Mouse (Mus musculus): ENCODE results near the gene Rnf25.

Gene Rnf25

GRCm38 (mm10) chr1:74601267-74601962 is at the start of gene Rnf25, which contains the start of gene Stk36:
Gene Rnf25 (minus strand): TSS chr1:74601397.
Gene Stk36 (plus strand): TSS chr1:74601445.
- no peaks in the 10 kb centered on the region for H3K27me3 ChIP-seq (ENCODE audit: control insufficient read depth, insufficient read depth, low read length, poor library complexity, severe bottlenecking)
- H3K36me3 ChIP-seq (ENCODE audit: control insufficient read depth, insufficient read depth, low read length, poor library complexity, severe bottlenecking): peaks cover 5% of the 10 kb centered on the region; the same call in 1 of the 2 replicates
- peak; percentile 85 for DNase-seq (ENCODE audit: low read depth, low spot score)

GRCm38 (mm10) chr1:74643926-74644325 is 42.7 kb upstream of the Rnf25 start:
- DNase-seq (ENCODE audit: low read depth, low spot score): peak; percentile 50
- no peaks in the 10 kb centered on the region for H3K36me3 ChIP-seq (ENCODE audit: control insufficient read depth, insufficient read depth, low read length, poor library complexity, severe bottlenecking)
- H3K27me3 ChIP-seq (ENCODE audit: control insufficient read depth, insufficient read depth, low read length, poor library complexity, severe bottlenecking): no peaks in the 10 kb centered on the region; the same call in 1 of the 2 replicates

DNA sequence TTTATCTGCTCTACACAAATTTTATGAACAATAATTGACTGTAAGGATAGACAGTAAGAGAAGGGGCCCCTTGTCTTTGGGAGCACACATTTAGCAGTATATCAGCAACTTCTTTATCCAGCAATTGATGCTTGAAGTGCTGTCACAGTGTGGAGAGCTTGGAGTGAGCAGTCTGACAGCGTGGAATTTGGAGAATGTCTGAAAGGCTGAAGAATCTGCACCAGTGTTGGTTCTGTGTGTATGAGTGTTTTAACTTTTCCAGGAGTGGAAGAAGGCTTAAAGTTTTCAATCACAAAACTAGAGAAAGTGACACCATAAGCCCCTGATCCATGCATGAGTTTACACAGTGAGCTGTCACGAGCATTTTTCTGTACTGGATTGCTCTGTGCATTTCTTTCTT is 42.3 kb upstream of the Rnf25 start:
- Histone ChIP-seq H3K36me3 (ENCODE audit: control insufficient read depth, insufficient read depth, low read length, poor library complexity, severe bottlenecking) (no peaks in the 10 kb centered on the region), H3K27me3 (ENCODE audit: control insufficient read depth, insufficient read depth, low read length, poor library complexity, severe bottlenecking) (no peaks in the 10 kb centered on the region; the same call in 1 of the 2 replicates)
- no peak for DNase-seq (ENCODE audit: low read depth, low spot score)

- no peaks in the 10 kb centered on the region for H3K36me3 ChIP-seq (ENCODE audit: control insufficient read depth, insufficient read depth, low read length, poor library complexity, severe bottlenecking)
- no peak for DNase-seq (ENCODE audit: low read depth, low spot score)
These were observed 31.5 kb upstream of the Rnf25 start for GRCm38 (mm10) chr1:74632734-74633133.

DNA sequence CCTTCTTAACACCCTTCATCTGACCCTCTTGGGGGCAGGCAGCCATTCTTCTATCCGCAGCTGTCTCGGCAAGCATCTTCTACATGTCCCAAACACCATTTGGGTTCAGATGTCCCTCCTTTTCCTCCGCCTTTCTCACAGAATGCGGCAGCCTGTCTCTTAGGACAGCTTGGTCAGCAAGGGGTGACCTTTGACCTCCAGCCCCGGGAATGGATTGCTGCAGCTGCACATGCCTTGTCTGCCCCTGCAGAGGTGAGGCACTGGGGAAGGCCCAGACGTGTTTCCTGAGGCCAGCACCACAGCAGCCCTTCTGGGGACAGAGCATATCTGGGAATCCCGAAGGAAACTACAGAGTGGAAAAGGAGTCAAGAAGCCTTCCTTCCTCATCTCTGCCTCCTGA is 26.8 kb upstream of the Rnf25 start:
- H3K27me3 ChIP-seq (ENCODE audit: control insufficient read depth, insufficient read depth, low read length, poor library complexity, severe bottlenecking): no peaks in the 10 kb centered on the region
- DNase-seq (ENCODE audit: low read depth, low spot score): no peak

More at GRCm38 (mm10) chr1:74632734-74633133, 31.5 kb upstream of the Rnf25 start:
- H3K27me3 ChIP-seq (ENCODE audit: control insufficient read depth, insufficient read depth, low read length, poor library complexity, severe bottlenecking): no peaks in the 10 kb centered on the region

GRCm38 (mm10) chr1:74626076-74626475 is 24.9 kb upstream of the Rnf25 start:
- Histone ChIP-seq H3K36me3 (ENCODE audit: control insufficient read depth, insufficient read depth, low read length, poor library complexity, severe bottlenecking) (no peaks in the 10 kb centered on the region), H3K27me3 (ENCODE audit: control insufficient read depth, insufficient read depth, low read length, poor library complexity, severe bottlenecking) (no peaks in the 10 kb centered on the region)
- no peak for DNase-seq (ENCODE audit: low read depth, low spot score)

More for the DNA sequence above, 26.8 kb upstream of the Rnf25 start:
- no peaks in the 10 kb centered on the region for H3K36me3 ChIP-seq (ENCODE audit: control insufficient read depth, insufficient read depth, low read length, poor library complexity, severe bottlenecking)

GRCm38 (mm10) chr1:74624183-74624582 is 23.0 kb upstream of the Rnf25 start:
- DNase-seq (ENCODE audit: low read depth, low spot score): no peak

GRCm38 (mm10) chr1:74600501-74601266 is 513 bp downstream of the Rnf25 start:
- no peak for DNase-seq (ENCODE audit: low read depth, low spot score)
- H3K27me3 ChIP-seq (ENCODE audit: control insufficient read depth, insufficient read depth, low read length, poor library complexity, severe bottlenecking): no peaks in the 10 kb centered on the region
- H3K36me3 ChIP-seq (ENCODE audit: control insufficient read depth, insufficient read depth, low read length, poor library complexity, severe bottlenecking): peaks cover 7% of the 10 kb centered on the region; the same call in 1 of the 2 replicates

More at GRCm38 (mm10) chr1:74624183-74624582, 23.0 kb upstream of the Rnf25 start:
- H3K36me3 ChIP-seq (ENCODE audit: control insufficient read depth, insufficient read depth, low read length, poor library complexity, severe bottlenecking): no peaks in the 10 kb centered on the region
- H3K27me3 ChIP-seq (ENCODE audit: control insufficient read depth, insufficient read depth, low read length, poor library complexity, severe bottlenecking): no peaks in the 10 kb centered on the region

DNA sequence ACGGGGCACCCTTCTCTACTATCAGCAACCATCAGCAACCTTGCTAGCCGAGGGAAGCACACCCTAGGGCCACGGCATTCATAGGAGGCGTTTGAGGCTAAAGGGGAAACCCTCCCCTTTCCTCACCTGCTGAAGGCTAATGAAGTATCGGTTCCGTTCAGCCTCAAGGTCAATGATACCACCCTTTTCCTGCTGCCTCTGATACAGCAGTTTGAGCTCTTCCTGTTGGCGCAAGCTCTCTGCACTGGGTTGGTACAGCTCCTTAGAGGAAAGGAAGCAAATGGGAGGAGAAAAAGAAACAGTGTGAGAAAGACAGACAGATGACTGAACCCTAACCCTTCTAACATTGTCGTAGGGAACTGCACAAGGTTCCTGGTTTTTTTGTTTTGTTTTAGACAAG is 6.8 kb downstream of the Rnf25 start:
- H3K27me3 ChIP-seq (ENCODE audit: control insufficient read depth, insufficient read depth, low read length, poor library complexity, severe bottlenecking): no peaks in the 10 kb centered on the region

GRCm38 (mm10) chr1:74587773-74588445 is 13.3 kb downstream of the Rnf25 start, which contains the start of the genes Zfp142 and Bcs1l:
Gene Zfp142 (minus strand): TSS chr1:74588246.
Gene Bcs1l (plus strand): TSS chr1:74588289.
- Histone ChIP-seq H3K36me3 (ENCODE audit: control insufficient read depth, insufficient read depth, low read length, poor library complexity, severe bottlenecking) (no peaks in the 10 kb centered on the region; the same call in 1 of the 2 replicates), H3K27me3 (ENCODE audit: control insufficient read depth, insufficient read depth, low read length, poor library complexity, severe bottlenecking) (no peaks in the 10 kb centered on the region)
- peak; percentile 97 for DNase-seq (ENCODE audit: low read depth, low spot score)

More for the DNA sequence above, 6.8 kb downstream of the Rnf25 start:
- DNase-seq (ENCODE audit: low read depth, low spot score): no peak
- H3K36me3 ChIP-seq (ENCODE audit: control insufficient read depth, insufficient read depth, low read length, poor library complexity, severe bottlenecking): peaks cover 15% of the 10 kb centered on the region

DNA sequence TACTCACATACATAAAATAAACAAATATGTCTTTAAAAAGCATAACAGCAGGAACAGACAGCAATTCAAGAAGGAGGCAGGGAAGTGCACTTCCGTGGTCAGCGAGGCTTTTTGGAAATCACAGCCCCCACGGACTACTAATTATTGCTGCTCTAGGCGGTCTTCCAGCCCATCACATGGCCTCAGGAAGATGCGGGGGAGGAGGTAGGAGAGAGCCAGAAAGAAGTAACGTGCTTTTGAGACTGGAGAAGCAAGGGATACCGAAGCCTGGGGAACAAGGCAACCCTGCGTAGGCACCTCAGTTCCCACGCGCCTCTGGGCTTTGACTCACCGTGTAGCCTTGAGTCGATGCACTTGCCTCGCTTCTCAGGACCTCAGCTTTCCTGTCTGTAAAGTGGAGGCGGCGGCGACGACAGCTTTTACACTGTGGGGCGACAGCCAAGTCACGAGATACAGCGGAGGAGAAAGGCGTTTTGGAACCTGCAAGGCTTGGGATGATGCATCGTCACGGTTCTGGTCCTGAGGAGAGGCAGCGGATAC is 13.9 kb downstream of the Rnf25 start:
- Histone ChIP-seq H3K36me3 (ENCODE audit: control insufficient read depth, insufficient read depth, low read length, poor library complexity, severe bottlenecking) (no peaks in the 10 kb centered on the region; the same call in 1 of the 2 replicates), H3K27me3 (ENCODE audit: control insufficient read depth, insufficient read depth, low read length, poor library complexity, severe bottlenecking) (no peaks in the 10 kb centered on the region)
- DNase-seq (ENCODE audit: low read depth, low spot score): no peak

DNA sequence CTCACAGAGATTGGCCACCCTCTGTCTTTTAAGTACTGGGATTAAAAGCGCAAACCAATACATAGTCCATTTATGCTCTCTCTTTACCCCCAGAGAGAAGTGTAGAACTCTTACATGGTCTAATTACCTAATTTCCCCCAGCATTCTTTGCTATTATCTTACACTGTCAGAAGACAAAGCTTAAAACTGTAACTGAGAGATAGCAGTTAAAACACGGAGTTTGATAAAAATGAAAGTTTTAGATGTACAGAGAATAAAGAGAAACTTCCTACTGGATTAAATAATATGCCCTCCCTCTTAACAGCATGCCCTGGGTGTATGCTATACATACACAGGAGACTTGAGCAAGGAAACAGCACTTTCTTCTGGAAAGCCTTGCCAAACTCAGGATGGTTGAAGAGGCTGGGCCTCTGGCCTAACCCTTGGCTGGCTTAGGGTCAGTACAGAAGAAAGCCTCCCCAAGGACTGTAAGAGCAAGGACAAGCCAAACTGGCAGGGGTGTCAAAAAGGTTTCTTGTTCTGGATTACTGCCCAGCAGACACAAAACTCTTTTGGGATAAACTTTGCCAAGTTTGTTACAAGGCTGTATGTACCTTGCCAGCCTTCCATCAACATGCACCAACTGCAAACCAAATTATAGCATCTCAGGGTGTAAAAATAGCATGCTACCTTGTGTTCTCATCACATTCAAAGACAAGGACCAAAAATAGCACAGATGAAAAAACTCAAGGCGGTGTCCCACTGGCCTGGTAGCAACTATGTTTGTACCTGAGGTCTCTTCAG is 16.4 kb downstream of the Rnf25 start:
- no peaks in the 10 kb centered on the region; the same call in none of the 2 replicates for H3K36me3 ChIP-seq (ENCODE audit: control insufficient read depth, insufficient read depth, low read length, poor library complexity, severe bottlenecking)
- H3K27me3 ChIP-seq (ENCODE audit: control insufficient read depth, insufficient read depth, low read length, poor library complexity, severe bottlenecking): no peaks in the 10 kb centered on the region

DNA sequence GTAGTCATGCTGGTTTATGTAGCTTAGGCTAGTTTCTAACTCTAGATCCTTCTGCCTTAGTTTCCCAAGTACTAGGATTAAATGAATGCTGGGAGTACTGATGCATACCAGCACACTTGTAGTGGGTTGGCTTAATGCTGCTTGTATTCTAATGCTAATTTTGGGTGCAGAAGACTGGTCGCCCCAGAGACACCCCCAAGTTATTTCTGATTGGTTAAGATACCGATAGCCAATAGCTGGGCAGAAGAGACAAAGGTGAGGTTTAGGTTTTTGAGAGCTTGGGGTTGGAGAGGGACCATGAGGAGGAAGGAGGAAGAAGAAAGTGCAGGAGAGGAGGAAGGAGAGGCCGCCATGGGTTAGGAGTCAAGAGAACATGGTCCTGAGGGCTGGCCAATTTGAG is 18.6 kb downstream of the Rnf25 start:
- H3K36me3 ChIP-seq (ENCODE audit: control insufficient read depth, insufficient read depth, low read length, poor library complexity, severe bottlenecking): peaks cover 7% of the 10 kb centered on the region
- no peaks in the 10 kb centered on the region; the same call in 1 of the 2 replicates for H3K27me3 ChIP-seq (ENCODE audit: control insufficient read depth, insufficient read depth, low read length, poor library complexity, severe bottlenecking)
- DNase-seq (ENCODE audit: low read depth, low spot score): no peak

More for the DNA sequence above, 16.4 kb downstream of the Rnf25 start:
- DNase-seq (ENCODE audit: low read depth, low spot score): no peak

Measured in splenic B cell, adult 2 months (primary cell).